Mouse (Mus musculus) cerebellum, adult 2 months (tissue): ENCODE measurements at regions not wholly inside any gene's neighbourhood (a gene's known extent, or its start where the extent isn't known, plus 50 kb on each side); places are given as distances from the start of the nearest gene placed in this dataset.

ENCODE experiments used
- DNase-seq, 2 experiments: peaks; one replicate each; pipeline ENCODE4 v3.0.0; 2021
- H3K27ac ChIP-seq: fragments of 200-500 bp; 2 replicates; pipeline ENCODE4 v1.5.1; 2012; ENCODE audit warnings: low read length, control low read depth, inconsistent platforms; ENCODE audit not compliant: insufficient read depth
- H3K27me3 ChIP-seq: fragments of 200-500 bp; 2 replicates; pipeline ENCODE4 v1.6.1; 2012; ENCODE audit warnings: inconsistent platforms, mild to moderate bottlenecking, low read length, moderate library complexity; ENCODE audit not compliant: control insufficient read depth, insufficient read depth
- H3K4me1 ChIP-seq: fragments of 200-500 bp; 2 replicates; pipeline ENCODE4 v1.6.1; 2011; ENCODE audit warnings: low read length; ENCODE audit not compliant: control insufficient read depth, insufficient read depth
- H3K4me3 ChIP-seq: fragments of 200-500 bp; replicated peaks from 2 replicates; pipeline ENCODE3; 2011; ENCODE audit warnings: mild to moderate bottlenecking, low read depth, low read length, control low read depth; ENCODE audit not compliant: insufficient read depth
- CTCF ChIP-seq: fragments of 200-500 bp; IDR thresholded peaks from 2 replicates; pipeline ENCODE4 v1.5.1; 2011; ENCODE audit warnings: low read depth, mild to moderate bottlenecking, control low read depth, low read length, moderate library complexity, borderline replicate concordance; ENCODE audit not compliant: insufficient read depth
- POLR2A ChIP-seq: fragments of 200-500 bp; IDR thresholded peaks from 2 replicates; pipeline ENCODE4 v1.6.1; 2011; ENCODE audit warnings: low read length, control low read depth, borderline replicate concordance; ENCODE audit not compliant: insufficient read depth
- WGBS: fragments of 180-500 bp; shearing (Covaris S2); methylation state at CpG from one replicate; pipeline ENCODE4 v1.1.7; 2018; 5-methylcytosine and 5-hydroxymethylcytosine counted together

- H3K4me1 ChIP-seq: no peaks in the 10 kb centered on the region
- H3K27ac ChIP-seq: no peak overlapping the region
- 50% methylated on average over 1 of the region's 1 CpGs for WGBS
- H3K27me3 ChIP-seq: no peaks in the 10 kb centered on the region
- no peak overlapping the region for H3K4me3 ChIP-seq
- TF ChIP-seq CTCF: no peak
- no peak for TF ChIP-seq POLR2A
- no peak for DNase-seq
Measured at GRCm38 (mm10) chr4:69898831-69899230, 511.4 kb downstream of the Cdk5rap2 start.

- TF ChIP-seq POLR2A (no peak), CTCF (no peak)
- no peak for DNase-seq
- H3K4me1 ChIP-seq: no peaks in the 10 kb centered on the region
- no peaks in the 10 kb centered on the region for H3K27me3 ChIP-seq
- WGBS: 82% methylated on average over 1 of the region's 1 CpGs
- H3K27ac ChIP-seq: no peak overlapping the region
- no peak overlapping the region for H3K4me3 ChIP-seq
Measured at GRCm38 (mm10) chr4:69896111-69896510, 514.1 kb downstream of the Cdk5rap2 start.

- Histone ChIP-seq H3K27me3 (no peaks in the 10 kb centered on the region), H3K4me1 (no peaks in the 10 kb centered on the region), H3K4me3 (no peak overlapping the region), H3K27ac (no peak overlapping the region)
- no peak for DNase-seq
- TF ChIP-seq POLR2A: no peak
- no peak for TF ChIP-seq CTCF
Measured at GRCm38 (mm10) chr4:69892829-69893175, 517.4 kb downstream of the Cdk5rap2 start.

- TF ChIP-seq POLR2A (no peak), CTCF (no peak)
- no peak overlapping the region for H3K27ac ChIP-seq
- WGBS: 43% methylated on average over 8 of the region's 8 CpGs
Measured at GRCm38 (mm10) chr4:69891898-69892828, 518.1 kb downstream of the Cdk5rap2 start.

GRCm38 (mm10) chr4:69890655-69891054 lies 519.6 kb downstream of the Cdk5rap2 start:
- TF ChIP-seq CTCF (no peak), POLR2A (no peak)
- WGBS: 92% methylated on average over 2 of the region's 2 CpGs
- H3K4me1 ChIP-seq: no peaks in the 10 kb centered on the region
- H3K4me3 ChIP-seq: no peak overlapping the region
- DNase-seq: no peak
- H3K27me3 ChIP-seq: no peaks in the 10 kb centered on the region
- no peak overlapping the region for H3K27ac ChIP-seq

More at GRCm38 (mm10) chr4:69891898-69892828, 518.1 kb downstream of the Cdk5rap2 start:
- no peaks in the 10 kb centered on the region for H3K27me3 ChIP-seq
- no peak overlapping the region for H3K4me3 ChIP-seq
- DNase-seq: no peak
- H3K4me1 ChIP-seq: no peaks in the 10 kb centered on the region

GRCm38 (mm10) chr4:69889931-69890634 lies 520.2 kb downstream of the Cdk5rap2 start:
- WGBS: 24% methylated on average over 5 of the region's 5 CpGs

GRCm38 (mm10) chr4:69876734-69877133 lies 533.5 kb downstream of the Cdk5rap2 start:
- H3K4me1 ChIP-seq: no peaks in the 10 kb centered on the region
- TF ChIP-seq CTCF: no peak
- TF ChIP-seq POLR2A: no peak
- no peak for DNase-seq
- 62% methylated on average over 2 of the region's 2 CpGs for WGBS
- H3K27me3 ChIP-seq: no peaks in the 10 kb centered on the region
- H3K27ac ChIP-seq: no peak overlapping the region
- H3K4me3 ChIP-seq: no peak overlapping the region

More at GRCm38 (mm10) chr4:69889931-69890634, 520.2 kb downstream of the Cdk5rap2 start:
- TF ChIP-seq POLR2A (no peak), CTCF (no peak)
- no peaks in the 10 kb centered on the region for H3K4me1 ChIP-seq
- no peak overlapping the region for H3K27ac ChIP-seq
- H3K4me3 ChIP-seq: no peak overlapping the region
- no peaks in the 10 kb centered on the region for H3K27me3 ChIP-seq
- no peak for DNase-seq
